Mouse (Mus musculus): ENCODE data around the gene Cldn14. TPM values are rescaled to one million over a fixed set of nuclear protein-coding genes. Genes with fewer than 3 reads are reported as not detected.

Cldn14 gene
- polyA plus RNA-seq, 1 experiment from 2014 or later: not detected

DNA sequence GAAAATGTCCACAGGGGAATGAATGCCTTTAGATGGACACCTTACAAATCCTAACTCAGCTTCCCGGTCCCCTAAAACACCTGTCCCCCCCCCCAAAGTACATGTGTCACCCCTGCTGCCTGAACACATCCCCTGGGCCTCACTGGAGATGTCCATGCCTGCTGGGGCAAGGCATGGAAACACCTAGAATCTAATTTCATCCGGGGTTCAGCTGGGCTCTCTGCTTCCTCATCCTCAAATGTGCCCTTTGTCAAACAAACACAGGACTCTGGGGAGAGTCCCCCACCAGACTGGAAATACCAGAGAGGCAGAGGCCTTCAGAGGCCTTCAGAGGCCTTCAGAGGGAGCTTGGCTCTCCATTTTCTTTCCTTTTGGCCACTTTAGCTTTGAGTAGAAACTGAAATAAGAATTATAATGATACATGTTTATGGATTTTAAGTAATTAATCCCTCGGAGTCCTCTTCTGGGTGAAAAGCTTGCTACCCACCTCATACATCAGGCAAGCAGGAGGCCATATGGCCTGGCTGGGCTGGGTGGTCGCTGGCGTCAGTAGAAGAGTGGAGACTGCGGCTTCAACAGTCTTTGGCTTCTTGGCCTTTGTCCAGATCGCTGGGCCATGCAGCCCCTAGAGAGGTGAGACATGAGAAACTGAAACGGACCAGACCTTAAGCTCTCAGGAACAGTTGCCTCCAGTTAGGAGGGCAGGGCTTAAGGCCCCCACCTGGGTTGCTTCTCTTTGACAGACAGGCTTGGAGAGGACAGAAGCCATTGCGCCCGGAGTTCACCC lies 66.7 kb downstream of the Cldn14 start:
- Histone ChIP-seq H3K4me2 (no peak overlapping the region), H3K27ac (no peak overlapping the region), H3K9ac (no peak overlapping the region), H3K4me1 (peaks cover 3% of the 10 kb centered on the region; the same call in 1 of the 2 replicates), H3K4me3 (no peak overlapping the region), H3K27me3 (peaks cover 49% of the 10 kb centered on the region), H3K36me3 (no peaks in the 10 kb centered on the region), H3K9me3 (no peaks in the 10 kb centered on the region)
- 65% methylated on average over 10 of the region's 10 CpGs for WGBS
- ATAC-seq (ENCODE audit: insufficient number of reproducible peaks, low FRiP score, low TSS enrichment, low read depth): no peak

DNA sequence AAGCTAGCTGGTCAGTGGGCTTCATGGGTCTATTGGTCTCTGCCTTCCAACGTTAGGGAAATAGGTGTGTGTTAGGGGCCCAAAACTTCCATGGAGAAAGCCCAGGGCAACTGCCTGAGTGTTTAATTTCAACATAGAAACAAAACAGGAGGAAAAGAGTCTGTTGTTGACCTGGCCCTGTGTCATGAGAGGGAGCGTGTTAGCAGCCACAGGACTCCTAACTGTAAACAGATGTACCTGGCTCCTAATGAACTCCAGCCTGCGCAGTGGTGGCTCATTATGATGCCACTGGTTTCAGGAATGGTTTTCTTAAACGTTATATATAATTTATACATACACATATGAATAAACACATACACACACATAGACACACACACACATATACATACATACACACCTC lies 68.7 kb downstream of the Cldn14 start:
- no peak for ATAC-seq (ENCODE audit: insufficient number of reproducible peaks, low FRiP score, low TSS enrichment, low read depth)
- 41% methylated on average over 4 of the region's 4 CpGs for WGBS
- H3K4me1 ChIP-seq: peaks cover 9% of the 10 kb centered on the region

DNA sequence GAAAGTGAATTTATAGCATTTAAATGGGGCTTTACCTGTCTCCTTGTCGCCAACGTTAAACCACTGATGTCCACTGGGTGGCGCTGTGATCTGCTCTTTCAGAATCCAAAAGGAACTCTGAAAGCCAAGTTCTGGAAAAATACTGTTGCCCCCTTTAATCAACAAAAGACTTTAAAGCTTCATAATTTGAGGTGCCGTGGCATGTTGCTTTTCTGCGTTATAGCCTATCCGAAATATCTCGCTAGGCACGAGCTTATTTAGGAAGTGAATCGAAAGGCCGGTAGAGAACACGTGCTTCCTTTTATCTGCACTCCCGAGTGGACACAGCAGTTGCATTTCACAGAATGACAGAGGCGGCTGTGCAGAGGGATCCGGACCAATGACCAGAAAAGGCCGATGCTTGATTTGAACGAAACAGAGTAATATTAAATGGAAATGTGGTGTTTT lies 70.2 kb downstream of the Cldn14 start:
- WGBS: 10% methylated on average over 16 of the region's 16 CpGs
- H3K4me2 ChIP-seq: peak overlapping the region; percentile 47
- no peak for ATAC-seq (ENCODE audit: insufficient number of reproducible peaks, low FRiP score, low TSS enrichment, low read depth)
- H3K4me1 ChIP-seq: peaks cover 9% of the 10 kb centered on the region
- no peak overlapping the region for H3K27ac ChIP-seq
- H3K4me3 ChIP-seq: peak overlapping the region; percentile 30
- no peaks in the 10 kb centered on the region for H3K36me3 ChIP-seq
- H3K9ac ChIP-seq: no peak overlapping the region
- peaks cover 52% of the 10 kb centered on the region for H3K27me3 ChIP-seq
- H3K9me3 ChIP-seq: no peaks in the 10 kb centered on the region

More for the DNA sequence above, 68.7 kb downstream of the Cldn14 start:
- no peak overlapping the region for H3K27ac ChIP-seq
- no peak overlapping the region for H3K4me2 ChIP-seq
- no peaks in the 10 kb centered on the region for H3K36me3 ChIP-seq
- peaks cover 59% of the 10 kb centered on the region for H3K27me3 ChIP-seq
- H3K9ac ChIP-seq: no peak overlapping the region
- H3K9me3 ChIP-seq: no peaks in the 10 kb centered on the region
- no peak overlapping the region for H3K4me3 ChIP-seq

DNA sequence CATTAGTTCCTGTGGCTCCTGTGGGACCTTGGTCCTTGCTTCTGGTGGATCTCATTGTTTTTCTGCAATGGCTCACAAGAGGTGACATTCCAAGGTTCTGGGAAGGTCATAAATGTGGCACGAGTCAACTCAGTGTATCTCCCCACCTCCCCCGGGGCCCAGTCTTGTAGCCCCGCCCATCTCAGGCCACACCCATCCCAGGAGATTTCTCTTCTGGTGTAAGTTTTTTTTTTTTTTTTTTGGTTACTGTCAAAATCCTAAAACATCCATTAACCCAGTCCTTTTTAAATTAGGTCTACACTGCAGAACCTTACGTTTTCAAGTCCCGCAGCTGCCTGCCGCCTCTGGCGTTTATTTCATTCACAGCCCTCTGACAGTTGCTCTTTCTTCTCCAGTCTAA lies 73.6 kb downstream of the Cldn14 start:
- Histone ChIP-seq H3K4me3 (no peak overlapping the region), H3K9me3 (no peaks in the 10 kb centered on the region), H3K27ac (no peak overlapping the region), H3K4me2 (no peak overlapping the region), H3K27me3 (peaks cover 54% of the 10 kb centered on the region), H3K36me3 (no peaks in the 10 kb centered on the region), H3K9ac (no peak overlapping the region), H3K4me1 (peaks cover 15% of the 10 kb centered on the region)
- ATAC-seq (ENCODE audit: insufficient number of reproducible peaks, low FRiP score, low TSS enrichment, low read depth): no peak
- WGBS: 17% methylated on average over 7 of the region's 7 CpGs

DNA sequence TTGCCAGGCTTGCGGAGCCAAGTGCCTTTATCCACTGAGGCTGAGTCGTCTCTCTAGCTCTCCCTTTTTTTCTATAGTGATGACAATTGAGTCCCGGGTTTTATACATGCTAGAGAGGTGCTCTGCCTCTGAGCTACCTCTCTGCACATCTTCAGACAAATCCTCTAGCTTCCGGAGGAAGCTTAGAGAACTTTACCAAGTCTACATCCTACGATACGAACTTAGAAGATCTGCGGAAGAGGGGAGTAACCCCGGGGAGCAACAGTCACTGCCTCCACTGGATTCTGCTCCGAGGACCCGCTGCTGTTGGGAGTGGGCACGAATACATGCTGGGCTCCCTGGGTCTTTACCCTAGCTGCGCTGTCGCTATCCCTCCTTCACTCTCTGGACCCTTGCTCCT lies 74.0 kb downstream of the Cldn14 start:
- Histone ChIP-seq H3K4me1 (peaks cover 15% of the 10 kb centered on the region), H3K9ac (no peak overlapping the region), H3K9me3 (no peaks in the 10 kb centered on the region), H3K27ac (no peak overlapping the region), H3K36me3 (no peaks in the 10 kb centered on the region), H3K4me3 (no peak overlapping the region), H3K4me2 (no peak overlapping the region), H3K27me3 (peaks cover 51% of the 10 kb centered on the region)
- WGBS: 20% methylated on average over 13 of the region's 13 CpGs
- ATAC-seq (ENCODE audit: insufficient number of reproducible peaks, low FRiP score, low TSS enrichment, low read depth): no peak

DNA sequence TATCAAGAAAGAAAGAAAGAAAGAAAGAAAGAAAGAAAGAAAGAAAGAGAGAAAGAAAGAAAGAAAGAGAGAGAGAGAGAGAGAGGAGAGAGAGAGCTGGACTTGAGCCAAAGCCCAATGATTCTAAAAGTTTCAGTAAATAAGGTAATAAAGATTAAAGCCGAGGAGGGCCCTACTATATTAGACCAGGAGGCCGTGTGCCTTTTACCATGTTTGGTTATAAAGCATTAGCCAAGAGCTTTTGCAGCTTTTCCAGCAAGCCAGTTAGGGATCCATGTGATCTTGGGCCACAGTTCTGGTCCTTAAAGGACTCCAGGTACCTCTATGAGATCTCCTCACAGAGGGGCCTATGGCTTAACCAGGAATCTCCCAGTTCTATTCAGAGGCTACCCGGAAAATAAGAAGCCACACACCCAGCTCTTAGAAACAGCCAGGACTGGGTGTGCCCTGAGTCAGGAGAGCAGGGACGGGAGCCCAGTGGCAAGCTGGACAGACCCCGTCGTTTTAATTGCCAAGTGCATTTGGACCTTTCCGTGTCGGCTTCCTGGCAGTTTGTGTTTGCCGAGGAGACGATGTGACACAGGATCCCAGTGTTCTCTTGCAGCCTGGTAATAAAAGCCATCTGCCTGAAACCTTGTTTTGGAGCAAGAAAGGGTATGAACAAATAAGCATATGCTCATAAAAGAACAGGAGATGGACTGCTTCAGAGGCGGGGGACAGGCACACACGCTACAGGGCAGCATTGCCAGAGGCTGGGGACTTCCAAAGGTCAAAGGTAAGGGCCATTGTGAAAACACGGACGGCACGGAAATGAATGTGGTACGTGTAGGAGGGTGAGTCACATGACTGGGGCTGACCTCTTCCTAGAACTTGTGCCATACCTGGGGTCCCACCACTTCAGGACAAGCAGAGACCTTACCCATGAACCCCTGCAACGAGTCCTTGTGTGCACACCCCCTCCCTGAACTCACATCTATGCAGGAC lies 76.2 kb downstream of the Cldn14 start:
- Histone ChIP-seq H3K9me3 (no peaks in the 10 kb centered on the region), H3K4me1 (peaks cover 12% of the 10 kb centered on the region; the same call in 1 of the 2 replicates), H3K9ac (no peak overlapping the region), H3K36me3 (no peaks in the 10 kb centered on the region), H3K27ac (no peak overlapping the region), H3K27me3 (peaks cover 42% of the 10 kb centered on the region), H3K4me3 (no peak overlapping the region), H3K4me2 (no peak overlapping the region)
- WGBS: 32% methylated on average over 17 of the region's 17 CpGs
- no peak for ATAC-seq (ENCODE audit: insufficient number of reproducible peaks, low FRiP score, low TSS enrichment, low read depth)

DNA sequence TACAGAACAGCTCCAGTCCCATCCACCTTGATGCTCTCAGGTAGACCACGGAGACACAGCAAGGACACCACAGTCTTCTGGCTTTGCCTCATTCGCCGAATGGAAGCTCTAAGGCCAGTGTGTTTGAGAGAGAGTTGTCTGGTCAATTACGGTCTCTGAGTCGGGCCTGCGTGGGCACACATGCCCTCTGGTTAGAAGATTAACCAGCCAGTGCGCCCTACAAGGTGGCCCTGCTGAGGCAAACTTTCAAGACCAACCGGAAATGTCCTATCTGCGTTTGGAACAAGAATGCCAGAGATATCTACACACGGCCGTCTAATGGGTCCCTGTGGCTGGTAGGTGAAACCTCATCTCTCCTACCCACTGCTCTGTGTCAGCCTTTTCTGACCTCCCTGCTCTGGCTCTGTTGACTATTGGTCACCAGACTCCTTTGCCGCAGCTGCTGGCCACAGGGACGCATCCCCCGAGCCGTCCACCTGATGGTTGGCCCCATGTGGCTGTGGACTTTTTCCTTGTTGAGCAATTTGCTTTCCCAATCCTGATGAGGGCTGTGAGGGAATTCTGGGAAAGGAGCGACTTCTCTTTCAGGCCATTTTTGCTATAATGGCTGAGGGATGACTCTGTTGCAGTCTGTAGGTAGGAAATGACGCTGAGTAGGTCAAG lies 79.1 kb downstream of the Cldn14 start:
- 0 out of 2 replicates have a peak, but pooled peaks cover 6% of the 10 kb centered on the region for H3K4me1 ChIP-seq
- peaks cover 18% of the 10 kb centered on the region; the same call in 1 of the 2 replicates for H3K27me3 ChIP-seq
- WGBS: 89% methylated on average over 17 of the region's 17 CpGs
- no peak overlapping the region for H3K4me3 ChIP-seq
- H3K36me3 ChIP-seq: no peaks in the 10 kb centered on the region
- H3K9me3 ChIP-seq: no peaks in the 10 kb centered on the region
- ATAC-seq (ENCODE audit: insufficient number of reproducible peaks, low FRiP score, low TSS enrichment, low read depth): no peak
- H3K27ac ChIP-seq: no peak overlapping the region
- H3K4me2 ChIP-seq: no peak overlapping the region
- H3K9ac ChIP-seq: no peak overlapping the region

DNA sequence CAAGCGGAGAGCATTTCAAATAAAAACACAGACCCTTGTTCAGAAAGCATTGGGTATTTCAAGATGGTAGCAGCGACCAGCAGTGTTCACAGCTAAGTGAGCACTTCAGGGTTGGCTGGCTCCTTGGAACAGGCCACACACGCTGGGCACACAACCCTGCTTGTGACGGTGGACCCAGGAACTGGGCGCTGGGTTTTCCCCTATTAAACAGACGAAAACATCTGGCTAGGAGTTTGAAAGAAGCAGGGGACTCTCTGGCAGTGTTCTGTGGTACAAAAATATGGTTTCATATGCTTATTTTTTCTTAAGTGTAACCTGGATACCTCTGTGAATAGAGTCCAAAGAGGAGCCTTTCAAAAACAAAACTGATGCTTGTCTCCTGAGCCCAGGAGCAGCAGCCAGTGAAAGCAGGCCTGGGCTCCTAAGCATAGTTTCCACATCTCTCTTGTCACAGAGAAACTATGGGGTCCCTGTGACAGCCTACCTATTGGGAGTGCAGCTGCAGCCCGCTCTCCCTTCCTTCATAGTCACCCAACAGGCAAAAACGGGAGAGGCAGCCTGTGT lies 82.9 kb downstream of the Cldn14 start:
- no peak for ATAC-seq (ENCODE audit: insufficient number of reproducible peaks, low FRiP score, low TSS enrichment, low read depth)
- H3K27ac ChIP-seq: no peak overlapping the region
- no peak overlapping the region for H3K9ac ChIP-seq
- no peaks in the 10 kb centered on the region for H3K9me3 ChIP-seq
- no peaks in the 10 kb centered on the region for H3K36me3 ChIP-seq
- no peak overlapping the region for H3K4me3 ChIP-seq
- WGBS: 71% methylated on average over 8 of the region's 8 CpGs
- peaks cover 5% of the 10 kb centered on the region; the same call in 1 of the 2 replicates for H3K4me1 ChIP-seq
- H3K27me3 ChIP-seq: no peaks in the 10 kb centered on the region
- no peak overlapping the region for H3K4me2 ChIP-seq

DNA sequence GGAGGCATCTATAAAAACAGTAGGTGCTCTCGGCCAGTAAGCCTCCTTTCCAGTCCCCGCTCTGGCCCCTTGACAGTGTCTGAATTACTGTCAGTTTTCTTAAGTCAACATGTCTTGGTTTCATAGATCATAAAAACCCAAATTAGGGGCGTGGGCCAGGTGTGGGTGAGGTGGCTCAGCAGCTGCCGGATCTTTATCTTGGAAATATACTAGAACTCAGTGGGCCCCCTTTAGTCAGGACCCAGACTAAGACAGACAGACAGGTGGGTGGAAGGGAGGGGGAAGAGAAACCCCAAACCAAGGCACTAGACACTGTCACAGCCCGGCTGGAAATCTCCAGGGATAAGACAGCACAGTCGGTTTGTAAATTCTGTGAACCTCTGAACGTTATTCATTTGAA lies 84.8 kb downstream of the Cldn14 start:
- H3K9ac ChIP-seq: no peak overlapping the region
- H3K4me2 ChIP-seq: no peak overlapping the region
- H3K27me3 ChIP-seq: peaks cover 8% of the 10 kb centered on the region; the same call in 1 of the 2 replicates
- H3K36me3 ChIP-seq: no peaks in the 10 kb centered on the region
- WGBS: 37% methylated on average over 7 of the region's 7 CpGs
- H3K4me3 ChIP-seq: no peak overlapping the region
- H3K4me1 ChIP-seq: peaks cover 5% of the 10 kb centered on the region; the same call in 1 of the 2 replicates
- H3K9me3 ChIP-seq: no peaks in the 10 kb centered on the region
- no peak for ATAC-seq (ENCODE audit: insufficient number of reproducible peaks, low FRiP score, low TSS enrichment, low read depth)
- H3K27ac ChIP-seq: no peak overlapping the region

DNA sequence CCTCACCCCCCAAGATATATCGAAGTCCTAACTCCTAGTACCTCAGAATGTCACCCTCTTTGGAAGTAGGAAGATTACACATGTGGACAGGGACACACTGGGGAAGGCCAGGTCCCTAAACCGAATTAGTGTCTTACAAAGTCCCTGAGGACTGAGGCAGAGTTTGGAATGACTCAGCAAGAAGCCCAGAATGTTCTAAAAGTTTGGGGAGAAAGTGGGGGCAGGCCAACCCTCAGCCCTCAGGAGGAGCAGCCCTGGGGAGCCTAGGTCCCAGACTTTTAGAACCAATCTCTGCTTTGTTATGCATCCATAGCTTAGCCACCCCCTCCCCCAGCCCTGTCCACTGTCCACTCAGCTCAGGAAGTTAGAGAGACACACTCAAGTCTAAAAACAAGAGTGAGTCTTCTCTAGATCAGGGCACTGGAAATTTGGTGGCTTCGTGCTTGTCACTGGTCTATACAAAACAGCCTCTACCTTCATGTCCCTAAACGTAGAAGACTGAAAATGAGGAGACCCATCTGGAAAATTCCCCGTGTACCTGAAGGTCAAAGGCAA lies 85.7 kb downstream of the Cldn14 start:
- H3K4me1 ChIP-seq: peaks cover 9% of the 10 kb centered on the region
- H3K9ac ChIP-seq: no peak overlapping the region
- H3K4me2 ChIP-seq: no peak overlapping the region
- no peak overlapping the region for H3K4me3 ChIP-seq
- H3K27ac ChIP-seq: no peak overlapping the region
- peaks cover 8% of the 10 kb centered on the region; the same call in 1 of the 2 replicates for H3K27me3 ChIP-seq
- WGBS: 78% methylated on average over 5 of the region's 5 CpGs
- H3K9me3 ChIP-seq: no peaks in the 10 kb centered on the region
- no peak for ATAC-seq (ENCODE audit: insufficient number of reproducible peaks, low FRiP score, low TSS enrichment, low read depth)
- H3K36me3 ChIP-seq: no peaks in the 10 kb centered on the region

DNA sequence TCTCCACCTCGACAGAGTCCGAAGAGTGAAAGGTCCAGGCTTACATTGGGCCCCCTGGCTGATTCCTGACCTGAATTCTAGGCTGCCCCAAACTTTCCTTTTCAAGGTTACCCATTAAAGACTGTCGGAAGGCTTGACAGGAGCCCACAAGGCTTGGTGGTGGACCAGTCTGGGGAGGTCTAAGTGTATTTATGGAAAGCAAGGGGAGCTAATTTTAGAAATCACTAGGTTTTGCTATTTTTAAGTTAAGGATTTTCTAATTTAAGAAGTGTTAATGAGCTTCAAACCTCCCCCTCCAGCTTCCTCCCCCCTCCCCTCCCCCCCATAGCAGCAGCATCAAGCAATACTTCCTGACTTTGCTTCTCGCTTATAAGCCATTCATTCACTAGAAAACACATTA lies 88.0 kb downstream of the Cldn14 start:
- Histone ChIP-seq H3K27ac (no peak overlapping the region), H3K9ac (no peak overlapping the region), H3K4me1 (peaks cover 9% of the 10 kb centered on the region), H3K4me3 (no peak overlapping the region), H3K27me3 (peaks cover 11% of the 10 kb centered on the region; the same call in 1 of the 2 replicates), H3K36me3 (no peaks in the 10 kb centered on the region), H3K9me3 (no peaks in the 10 kb centered on the region), H3K4me2 (no peak overlapping the region)
- 55% methylated on average over 4 of the region's 4 CpGs for WGBS
- no peak for ATAC-seq (ENCODE audit: insufficient number of reproducible peaks, low FRiP score, low TSS enrichment, low read depth)
